Mouse (Mus musculus): Measurements from ENCODE around the gene Gm11020.
"Not testable (repeated sequence)": the region's sequence is repeated elsewhere in the genome, so short reads cannot be mapped to it uniquely, and the experiment has no call there.

- not testable (repeated sequence) for TF ChIP-seq CTCF (IDR thresholded peaks at IDR 0.05; ENCODE audit: low read depth, low read length); TAL1 (conservative IDR thresholded peaks at IDR 0.05; ENCODE audit: low read depth, low read length); GATA1 (IDR thresholded peaks at IDR 0.05; ENCODE audit: borderline replicate concordance, low read length); POLR2AphosphoS5 (IDR thresholded peaks at IDR 0.05; ENCODE audit: insufficient replicate concordance, low read depth, low read length); GATA2 (IDR thresholded peaks at IDR 0.05; ENCODE audit: borderline replicate concordance, low read depth, low read length)
Observed at GRCm38 (mm10) chr8:104309441-104310155, 11.8 kb upstream of the Gm11020 start, which contains the start of the genes Gm45711 and Cmtm1.
